Mouse (Mus musculus) hindbrain, embryonic 12.5 days (tissue): Measurements from ENCODE around the gene Stk11. TPM values are rescaled to one million over a fixed set of nuclear protein-coding genes. Genes with fewer than 3 reads are reported as not detected.

Experiments
- ATAC-seq: fragments of 200-750 bp; cut with Nextera tagmentation; 2 replicates; pipeline ENCODE4 v1.8.0; 2017; ENCODE audit warnings: moderate TSS enrichment; ENCODE audit not compliant: low FRiP score
- H3K27ac ChIP-seq: fragments of 300-500 bp; sonication (generic); 2 replicates; pipeline ENCODE4 v1.5.1; 2016; ENCODE audit warnings: mild to moderate bottlenecking
- H3K27me3 ChIP-seq: fragments of 300-500 bp; sonication (generic); 2 replicates; pipeline ENCODE4 v1.6.1; 2016; ENCODE audit warnings: mild to moderate bottlenecking
- H3K36me3 ChIP-seq: fragments of 300-500 bp; sonication (generic); 2 replicates; pipeline ENCODE4 v1.6.1; 2016; ENCODE audit warnings: mild to moderate bottlenecking
- H3K4me1 ChIP-seq: fragments of 300-500 bp; sonication (generic); 2 replicates; pipeline ENCODE4 v1.6.1; 2016
- H3K4me2 ChIP-seq: fragments of 300-500 bp; sonication (generic); replicated peaks from 2 replicates; pipeline ENCODE4 v1.6.1; 2016; ENCODE audit warnings: mild to moderate bottlenecking
- H3K4me3 ChIP-seq: fragments of 300-500 bp; sonication (generic); 2 replicates; pipeline ENCODE4 v1.5.1; 2016; ENCODE audit warnings: mild to moderate bottlenecking
- H3K9ac ChIP-seq: fragments of 300-500 bp; sonication (generic); 2 replicates; pipeline ENCODE4 v1.6.1; 2016; ENCODE audit warnings: mild to moderate bottlenecking, moderate library complexity
- H3K9me3 ChIP-seq: fragments of 300-500 bp; sonication (generic); replicated peaks from 2 replicates; pipeline ENCODE4 v1.6.1; 2016; ENCODE audit warnings: mild to moderate bottlenecking
- WGBS: fragments of 180-500 bp; shearing (Covaris S2); methylation state at CpG from one replicate; pipeline ENCODE4 v1.1.7; 2016; 5-methylcytosine and 5-hydroxymethylcytosine counted together
- polyA plus RNA-seq: library from polyadenylated mRNA; unstranded; fragments of >200 nt; fragmentation: Nextera tagmentation; extraction: Ambion mirVana; gene quantifications from 2 replicates; pipeline ENCODE4 v1.2.1, GENCODE M21; 2016

Gene Stk11
- polyA plus RNA-seq, 1 experiment from 2014 or later, result 16.1 TPM

- Histone ChIP-seq H3K9ac (no peak overlapping the region), H3K36me3 (peaks cover 77% of the 10 kb centered on the region), H3K4me2 (no peak overlapping the region), H3K4me3 (no peak overlapping the region), H3K27ac (no peak overlapping the region), H3K4me1 (peaks cover 39% of the 10 kb centered on the region), H3K9me3 (no peaks in the 10 kb centered on the region), H3K27me3 (peaks cover 43% of the 10 kb centered on the region)
- WGBS, result 80% methylated on average over 8 of the region's 8 CpGs
- ATAC-seq, result no peak
Observed at GRCm38 (mm10) chr10:80133226-80133849, 17.7 kb downstream of the Stk11 start.

- Histone ChIP-seq H3K9me3 (no peaks in the 10 kb centered on the region), H3K9ac (no peak overlapping the region), H3K4me2 (no peak overlapping the region), H3K27me3 (peaks cover 43% of the 10 kb centered on the region), H3K4me1 (peaks cover 46% of the 10 kb centered on the region), H3K4me3 (no peak overlapping the region; the same call in 1 of the 2 replicates), H3K36me3 (peaks cover 66% of the 10 kb centered on the region), H3K27ac (no peak overlapping the region)
- WGBS, result 89% methylated on average over 9 of the region's 9 CpGs
- ATAC-seq, result no peak
Observed at GRCm38 (mm10) chr10:80134421-80134820, 18.8 kb downstream of the Stk11 start.

- H3K4me1 ChIP-seq, result peaks cover 48% of the 10 kb centered on the region
Observed at GRCm38 (mm10) chr10:80135161-80135560, 19.6 kb downstream of the Stk11 start.

GRCm38 (mm10) chr10:80135641-80136040 is 20.0 kb downstream of the Stk11 start:
- H3K27ac ChIP-seq, result no peak overlapping the region
- H3K27me3 ChIP-seq, result peaks cover 43% of the 10 kb centered on the region
- no peaks in the 10 kb centered on the region for H3K9me3 ChIP-seq
- H3K4me1 ChIP-seq, result peaks cover 48% of the 10 kb centered on the region
- WGBS, result 86% methylated on average over 1 of the region's 1 CpGs
- H3K4me2 ChIP-seq, result no peak overlapping the region
- ATAC-seq, result no peak
- no peak overlapping the region for H3K9ac ChIP-seq
- no peak overlapping the region for H3K4me3 ChIP-seq
- peaks cover 54% of the 10 kb centered on the region for H3K36me3 ChIP-seq

More at GRCm38 (mm10) chr10:80135161-80135560, 19.6 kb downstream of the Stk11 start:
- H3K4me2 ChIP-seq, result no peak overlapping the region
- H3K36me3 ChIP-seq, result peaks cover 59% of the 10 kb centered on the region
- H3K9ac ChIP-seq, result no peak overlapping the region
- H3K27ac ChIP-seq, result no peak overlapping the region
- no peak for ATAC-seq
- no peaks in the 10 kb centered on the region for H3K9me3 ChIP-seq
- H3K27me3 ChIP-seq, result peaks cover 43% of the 10 kb centered on the region
- no peak overlapping the region for H3K4me3 ChIP-seq
- WGBS, result 90% methylated on average over 10 of the region's 10 CpGs

GRCm38 (mm10) chr10:80136179-80136951 is 20.8 kb downstream of the Stk11 start:
- no peak for ATAC-seq
- no peaks in the 10 kb centered on the region for H3K9me3 ChIP-seq
- H3K9ac ChIP-seq, result peak overlapping the region; percentile 96

GRCm38 (mm10) chr10:80136952-80137625 is 21.5 kb downstream of the Stk11 start:
- Histone ChIP-seq H3K27ac (peak overlapping the region; percentile 96), H3K4me1 (peaks cover 45% of the 10 kb centered on the region), H3K9me3 (no peaks in the 10 kb centered on the region), H3K9ac (peak overlapping the region; percentile 96), H3K36me3 (peaks cover 46% of the 10 kb centered on the region), H3K27me3 (peaks cover 37% of the 10 kb centered on the region), H3K4me2 (peak overlapping the region; percentile 96), H3K4me3 (peak overlapping the region; percentile 72)
- WGBS, result 2% methylated on average over 27 of the region's 29 CpGs
- ATAC-seq, result no peak

More at GRCm38 (mm10) chr10:80136179-80136951, 20.8 kb downstream of the Stk11 start:
- Histone ChIP-seq H3K4me1 (peaks cover 48% of the 10 kb centered on the region), H3K27ac (no peak overlapping the region), H3K4me3 (peak overlapping the region; percentile 72), H3K36me3 (peaks cover 46% of the 10 kb centered on the region), H3K4me2 (peak overlapping the region; percentile 96), H3K27me3 (peaks cover 39% of the 10 kb centered on the region)
- 13% methylated on average over 49 of the region's 49 CpGs for WGBS

GRCm38 (mm10) chr10:80137626-80138552 is 22.3 kb downstream of the Stk11 start:
- H3K4me2 ChIP-seq, result peak overlapping the region; percentile 96
- H3K27me3 ChIP-seq, result peaks cover 34% of the 10 kb centered on the region
- H3K4me1 ChIP-seq, result peaks cover 46% of the 10 kb centered on the region
- peaks cover 38% of the 10 kb centered on the region for H3K36me3 ChIP-seq
- 6% methylated on average over 31 of the region's 33 CpGs for WGBS
- peak overlapping the region; percentile 96 for H3K27ac ChIP-seq
- peak overlapping the region; percentile 96 for H3K9ac ChIP-seq
- ATAC-seq, result no peak
- no peaks in the 10 kb centered on the region for H3K9me3 ChIP-seq
- H3K4me3 ChIP-seq, result peak overlapping the region; percentile 72

- peaks cover 51% of the 10 kb centered on the region for H3K4me1 ChIP-seq
- peak; percentile 7 for ATAC-seq
- H3K4me2 ChIP-seq, result peak within 1 kb of the TSS; percentile 96
- peak within 1 kb of the TSS; percentile 72 for H3K4me3 ChIP-seq
- peak within 1 kb of the TSS; percentile 96 for H3K9ac ChIP-seq
- H3K27ac ChIP-seq, result peak within 1 kb of the TSS; percentile 96
- no peaks in the 10 kb centered on the region for H3K9me3 ChIP-seq
- peaks cover 33% of the 10 kb centered on the region for H3K36me3 ChIP-seq
- under 1% methylated on average over 60 of the region's 94 CpGs for WGBS
- peaks cover 34% of the 10 kb centered on the region for H3K27me3 ChIP-seq
Observed at GRCm38 (mm10) chr10:80138553-80139438, 23.2 kb downstream of the Stk11 start, which contains the start of gene Atp5d. TSS of gene Atp5d (plus strand) at chr10:80138632.

GRCm38 (mm10) chr10:80139439-80139775 is 23.8 kb downstream of the Stk11 start:
- ATAC-seq, result peak; percentile 0
- Histone ChIP-seq H3K9ac (peak overlapping the region; percentile 96), H3K27me3 (peaks cover 31% of the 10 kb centered on the region)

GRCm38 (mm10) chr10:80139975-80140665 is 24.5 kb downstream of the Stk11 start:
- ATAC-seq, result no peak
- peaks cover 33% of the 10 kb centered on the region for H3K36me3 ChIP-seq
- H3K27ac ChIP-seq, result no peak overlapping the region
- no peaks in the 10 kb centered on the region for H3K9me3 ChIP-seq
- peaks cover 51% of the 10 kb centered on the region for H3K4me1 ChIP-seq
- no peak overlapping the region for H3K4me2 ChIP-seq
- H3K4me3 ChIP-seq, result 0 out of 2 replicates have a peak overlapping the region, but pooled peaks have one; percentile 72
- 74% methylated on average over 11 of the region's 11 CpGs for WGBS
- peaks cover 24% of the 10 kb centered on the region for H3K27me3 ChIP-seq
- no peak overlapping the region for H3K9ac ChIP-seq

More at GRCm38 (mm10) chr10:80139439-80139775, 23.8 kb downstream of the Stk11 start:
- Histone ChIP-seq H3K4me2 (peak overlapping the region; percentile 96), H3K27ac (peak overlapping the region; percentile 96), H3K9me3 (no peaks in the 10 kb centered on the region), H3K4me3 (peak overlapping the region; percentile 72), H3K4me1 (peaks cover 51% of the 10 kb centered on the region), H3K36me3 (peaks cover 33% of the 10 kb centered on the region)
- 2% methylated on average over 10 of the region's 10 CpGs for WGBS
